Mouse (Mus musculus) forebrain, embryonic 11.5 days (tissue): Measurements from ENCODE around the gene Kdm5a. TPM values are rescaled to one million over a fixed set of nuclear protein-coding genes. Genes with fewer than 3 reads are reported as not detected.
A peak's percentile ranks its signal among the peaks of the same experiment; 100 is the strongest.

Experiments
- ATAC-seq: fragments of 200-750 bp; cut with Nextera tagmentation; replicated peaks from 2 replicates; pipeline ENCODE4 v1.8.0; 2017; ENCODE audit warnings: moderate TSS enrichment; ENCODE audit not compliant: low FRiP score
- DNase-seq: peaks from one replicate; pipeline ENCODE4 v3.0.0-alpha.2; 2017; ENCODE audit warnings: low spot score
- H3K27ac ChIP-seq: fragments of 300-500 bp; sonication (generic); 2 replicates; pipeline ENCODE4 v1.5.1; 2014; ENCODE audit warnings: low read depth, low read length
- H3K27me3 ChIP-seq: fragments of 300-500 bp; sonication (generic); 2 replicates; pipeline ENCODE4 v1.6.1; 2014; ENCODE audit warnings: mild to moderate bottlenecking, low read length, mixed read lengths; ENCODE audit not compliant: control insufficient read depth, insufficient read depth
- H3K36me3 ChIP-seq: fragments of 300-500 bp; sonication (generic); 2 replicates; pipeline ENCODE4 v1.6.1; 2014; ENCODE audit warnings: mild to moderate bottlenecking, low read length, moderate library complexity, mixed read lengths; ENCODE audit not compliant: control insufficient read depth, insufficient read depth
- H3K4me1 ChIP-seq: fragments of 300-500 bp; sonication (generic); replicated peaks from 2 replicates; pipeline ENCODE4 v1.6.1; 2014; ENCODE audit warnings: low read length, mixed read lengths; ENCODE audit not compliant: control insufficient read depth, insufficient read depth
- H3K4me2 ChIP-seq: fragments of 300-500 bp; sonication (generic); 2 replicates; pipeline ENCODE4 v1.6.1; 2014; ENCODE audit warnings: low read depth, mild to moderate bottlenecking, low read length, moderate library complexity, mixed read lengths; ENCODE audit not compliant: severe bottlenecking
- H3K4me3 ChIP-seq: fragments of 300-500 bp; sonication (generic); 2 replicates; pipeline ENCODE4 v1.5.1; 2014; ENCODE audit warnings: low read depth, low read length
- H3K9ac ChIP-seq: fragments of 300-500 bp; sonication (generic); 2 replicates; pipeline ENCODE4 v1.6.1; 2014; ENCODE audit warnings: low read length
- H3K9me3 ChIP-seq: fragments of 300-500 bp; sonication (generic); 2 replicates; pipeline ENCODE4 v1.6.1; 2016; ENCODE audit warnings: low read length, mixed read lengths; ENCODE audit not compliant: control insufficient read depth
- WGBS: fragments of 180-500 bp; shearing (Covaris S2); extraction: QIAGEN DNeasy Blood & Tissue Kit; methylation state at CpG from one replicate; pipeline ENCODE4 v1.1.7; 2014; 5-methylcytosine and 5-hydroxymethylcytosine counted together
- polyA plus RNA-seq: library from polyadenylated mRNA; unstranded; fragments of >200 nt; fragmentation: Nextera tagmentation; extraction: Ambion mirVana; gene quantifications from 2 replicates; pipeline ENCODE4 v1.2.1, GENCODE M21; 2014

The Kdm5a gene
- polyA plus RNA-seq, 1 experiment from 2014 or later, result 58.6 TPM

DNA sequence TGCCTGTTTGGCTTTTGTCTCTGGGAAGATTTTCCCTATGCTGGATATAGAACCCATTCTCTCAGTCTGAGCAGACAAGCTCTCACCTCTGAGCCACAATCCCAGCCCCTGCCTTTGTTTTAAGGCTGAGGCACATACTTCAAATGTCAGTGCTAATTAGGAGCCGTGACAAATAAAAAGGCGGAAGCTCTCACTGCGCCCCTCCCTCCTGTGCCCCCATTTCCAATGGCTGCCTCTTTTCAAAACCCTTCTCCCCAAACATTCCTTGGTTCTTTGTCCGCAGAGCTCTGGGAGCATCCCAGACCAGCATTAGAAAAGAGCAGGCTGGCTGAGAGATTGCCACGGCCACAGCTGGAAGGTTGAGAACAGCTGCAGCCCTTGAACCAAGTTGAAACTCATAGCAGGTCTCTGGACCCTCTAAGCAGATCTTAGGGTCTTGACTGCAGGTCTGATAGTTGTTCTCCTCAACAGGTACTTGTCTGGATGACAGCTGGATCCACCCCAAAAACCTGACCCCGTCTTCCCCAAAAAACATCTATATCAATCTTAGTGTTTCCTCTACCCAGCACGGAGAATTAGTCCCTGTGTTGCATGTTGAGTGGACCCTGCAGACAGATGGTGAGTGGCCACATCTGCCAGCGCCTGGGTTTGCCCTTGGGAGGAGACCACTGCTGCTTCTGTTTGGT is 108.7 kb downstream of the Kdm5a start:
- H3K36me3 ChIP-seq, result no peaks in the 10 kb centered on the region
- WGBS, result 19% methylated on average over 8 of the region's 8 CpGs
- H3K9me3 ChIP-seq, result no peaks in the 10 kb centered on the region
- peak overlapping the region; percentile 68 for H3K27ac ChIP-seq
- H3K27me3 ChIP-seq, result no peaks in the 10 kb centered on the region
- no peak for DNase-seq
- peaks cover 17% of the 10 kb centered on the region for H3K4me1 ChIP-seq
- peak; percentile 66 for ATAC-seq
- peak overlapping the region; percentile 12; the same call in 1 of the 2 replicates for H3K9ac ChIP-seq
- no peak overlapping the region for H3K4me3 ChIP-seq
- peak overlapping the region; percentile 28; the same call in 1 of the 2 replicates for H3K4me2 ChIP-seq

- peak overlapping the region; percentile 18; the same call in 1 of the 2 replicates for H3K27ac ChIP-seq
- ATAC-seq (peak; percentile 11; the same call in 1 of the 2 replicates), DNase-seq (no peak)
- 43% methylated on average over 5 of the region's 5 CpGs for WGBS
- no peaks in the 10 kb centered on the region for H3K27me3 ChIP-seq
- no peaks in the 10 kb centered on the region for H3K9me3 ChIP-seq
- H3K9ac ChIP-seq, result no peak overlapping the region; the same call in 1 of the 2 replicates
- H3K4me2 ChIP-seq, result no peak overlapping the region
- no peak overlapping the region for H3K4me3 ChIP-seq
- H3K4me1 ChIP-seq, result peaks cover 17% of the 10 kb centered on the region
- H3K36me3 ChIP-seq, result no peaks in the 10 kb centered on the region
These were observed 109.5 kb downstream of the Kdm5a start for GRCm38 (mm10) chr6:120473427-120473826.

GRCm38 (mm10) chr6:120475288-120475687 is 111.4 kb downstream of the Kdm5a start:
- no peak overlapping the region for H3K27ac ChIP-seq
- no peak overlapping the region for H3K4me3 ChIP-seq
- no peaks in the 10 kb centered on the region for H3K9me3 ChIP-seq
- H3K9ac ChIP-seq, result no peak overlapping the region
- DNase-seq (no peak), ATAC-seq (no peak)
- peaks cover 17% of the 10 kb centered on the region for H3K4me1 ChIP-seq
- no peaks in the 10 kb centered on the region for H3K36me3 ChIP-seq
- H3K27me3 ChIP-seq, result no peaks in the 10 kb centered on the region
- 85% methylated on average over 8 of the region's 8 CpGs for WGBS
- H3K4me2 ChIP-seq, result no peak overlapping the region

- no peaks in the 10 kb centered on the region for H3K4me1 ChIP-seq
- DNase-seq (no peak), ATAC-seq (no peak)
- peaks cover 3% of the 10 kb centered on the region; the same call in 1 of the 2 replicates for H3K36me3 ChIP-seq
- H3K4me2 ChIP-seq, result no peak overlapping the region
- H3K9ac ChIP-seq, result no peak overlapping the region
- no peak overlapping the region for H3K4me3 ChIP-seq
- no peaks in the 10 kb centered on the region for H3K27me3 ChIP-seq
- 79% methylated on average over 2 of the region's 2 CpGs for WGBS
- H3K9me3 ChIP-seq, result no peaks in the 10 kb centered on the region
- H3K27ac ChIP-seq, result no peak overlapping the region
These were observed 115.4 kb downstream of the Kdm5a start for GRCm38 (mm10) chr6:120479302-120479701.

DNA sequence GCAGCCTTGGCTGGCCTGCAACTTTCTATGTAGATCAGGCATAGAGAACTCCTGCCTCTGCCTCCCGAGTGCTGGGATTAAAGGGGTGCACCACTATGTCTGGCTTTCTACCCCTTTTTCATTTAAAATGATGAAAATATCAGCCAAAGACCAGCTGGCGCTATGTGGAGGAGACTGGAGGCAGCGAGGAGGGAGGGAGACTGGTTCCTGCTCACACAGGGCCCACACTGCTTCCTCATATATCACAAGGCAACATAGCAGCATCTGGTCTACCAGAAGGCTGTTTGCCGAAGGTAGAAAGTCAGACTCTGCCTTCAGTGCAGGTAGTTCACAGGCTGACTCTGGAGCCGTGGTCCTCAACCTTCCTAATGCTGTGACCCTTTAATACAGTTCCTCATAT is 116.4 kb downstream of the Kdm5a start:
- Histone ChIP-seq H3K4me1 (no peaks in the 10 kb centered on the region), H3K27me3 (no peaks in the 10 kb centered on the region), H3K4me3 (no peak overlapping the region), H3K36me3 (peaks cover 3% of the 10 kb centered on the region; the same call in 1 of the 2 replicates), H3K9me3 (no peaks in the 10 kb centered on the region), H3K4me2 (no peak overlapping the region), H3K27ac (no peak overlapping the region), H3K9ac (no peak overlapping the region)
- DNase-seq, result no peak
- ATAC-seq, result no peak
- 94% methylated on average over 5 of the region's 5 CpGs for WGBS

GRCm38 (mm10) chr6:120481538-120481937 is 117.6 kb downstream of the Kdm5a start:
- H3K27me3 ChIP-seq, result no peaks in the 10 kb centered on the region
- ATAC-seq (no peak), DNase-seq (no peak)
- H3K4me3 ChIP-seq, result no peak overlapping the region
- H3K27ac ChIP-seq, result no peak overlapping the region
- H3K9ac ChIP-seq, result no peak overlapping the region
- peaks cover 3% of the 10 kb centered on the region; the same call in 1 of the 2 replicates for H3K36me3 ChIP-seq
- no peaks in the 10 kb centered on the region for H3K4me1 ChIP-seq
- H3K9me3 ChIP-seq, result no peaks in the 10 kb centered on the region
- WGBS, result 89% methylated on average over 6 of the region's 6 CpGs
- H3K4me2 ChIP-seq, result no peak overlapping the region

DNA sequence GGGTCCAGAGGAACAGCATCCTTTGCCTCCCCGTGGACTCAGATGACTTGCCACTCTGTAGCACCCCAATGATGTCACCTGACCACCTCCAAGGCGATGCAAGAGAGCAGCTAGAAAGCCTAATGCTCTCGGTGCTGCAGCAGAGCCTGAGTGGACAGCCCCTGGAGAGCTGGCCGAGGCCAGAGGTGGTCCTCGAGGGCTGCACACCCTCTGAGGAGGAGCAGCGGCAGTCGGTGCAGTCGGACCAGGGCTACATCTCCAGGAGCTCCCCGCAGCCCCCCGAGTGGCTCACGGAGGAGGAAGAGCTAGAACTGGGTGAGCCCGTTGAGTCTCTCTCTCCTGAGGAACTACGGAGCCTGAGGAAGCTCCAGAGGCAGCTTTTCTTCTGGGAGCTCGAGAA is 118.1 kb downstream of the Kdm5a start:
- DNase-seq, result no peak
- H3K27ac ChIP-seq, result no peak overlapping the region
- peaks cover 3% of the 10 kb centered on the region; the same call in 1 of the 2 replicates for H3K36me3 ChIP-seq
- H3K4me1 ChIP-seq, result no peaks in the 10 kb centered on the region
- H3K4me3 ChIP-seq, result no peak overlapping the region
- no peak overlapping the region for H3K9ac ChIP-seq
- H3K9me3 ChIP-seq, result no peaks in the 10 kb centered on the region
- 94% methylated on average over 14 of the region's 14 CpGs for WGBS
- no peak for ATAC-seq
- no peaks in the 10 kb centered on the region for H3K27me3 ChIP-seq
- no peak overlapping the region for H3K4me2 ChIP-seq

DNA sequence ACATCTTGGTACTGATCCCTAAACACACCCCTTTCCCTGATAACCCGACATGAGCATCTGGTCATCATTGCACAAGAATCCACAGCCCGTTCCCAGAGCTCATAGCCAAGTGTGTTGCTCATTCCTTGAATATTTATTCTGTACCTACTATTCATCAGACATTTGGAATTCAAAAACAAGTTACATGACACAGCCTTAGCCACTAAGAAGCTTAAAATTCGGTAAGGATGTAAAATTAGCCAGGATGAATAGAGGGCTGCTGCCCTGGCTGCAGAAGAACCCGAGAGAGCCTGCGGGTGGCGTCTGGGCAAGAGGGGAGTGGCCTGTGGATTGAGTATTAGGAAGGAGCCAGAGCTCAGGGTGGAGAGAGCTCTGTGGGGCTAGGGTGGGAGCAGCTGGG is 118.8 kb downstream of the Kdm5a start:
- ATAC-seq (no peak), DNase-seq (no peak)
- H3K27ac ChIP-seq, result no peak overlapping the region
- 57% methylated on average over 6 of the region's 6 CpGs for WGBS
- H3K9ac ChIP-seq, result no peak overlapping the region
- H3K27me3 ChIP-seq, result no peaks in the 10 kb centered on the region
- peaks cover 3% of the 10 kb centered on the region; the same call in 1 of the 2 replicates for H3K36me3 ChIP-seq
- H3K9me3 ChIP-seq, result no peaks in the 10 kb centered on the region
- no peaks in the 10 kb centered on the region for H3K4me1 ChIP-seq
- no peak overlapping the region for H3K4me3 ChIP-seq
- no peak overlapping the region for H3K4me2 ChIP-seq

DNA sequence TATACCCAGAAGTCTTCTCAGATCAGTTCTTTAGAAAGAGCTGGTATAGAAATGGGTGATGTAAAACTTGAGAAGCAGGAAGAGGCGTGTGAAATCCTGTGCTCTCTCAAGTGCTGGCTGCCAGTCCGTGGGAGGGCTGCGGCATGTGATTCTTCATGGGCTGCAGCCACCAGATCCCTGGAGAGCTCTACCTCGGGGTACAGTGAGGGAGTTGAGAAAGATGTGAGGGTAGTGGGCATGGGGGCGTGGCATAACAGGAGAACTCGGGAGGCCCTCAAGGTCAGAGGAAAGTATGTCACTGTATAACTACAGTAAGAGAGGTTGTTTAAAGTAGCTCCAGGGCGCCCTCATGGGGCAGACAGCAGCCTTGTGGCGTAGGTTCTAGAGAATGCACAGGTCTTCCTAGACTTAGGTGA is 119.3 kb downstream of the Kdm5a start:
- DNase-seq (no peak), ATAC-seq (peak; percentile 36; the same call in 1 of the 2 replicates)
- 41% methylated on average over 8 of the region's 8 CpGs for WGBS
- H3K4me1 ChIP-seq, result no peaks in the 10 kb centered on the region
- H3K4me2 ChIP-seq, result no peak overlapping the region
- no peaks in the 10 kb centered on the region for H3K27me3 ChIP-seq
- H3K9ac ChIP-seq, result no peak overlapping the region
- no peaks in the 10 kb centered on the region for H3K9me3 ChIP-seq
- no peak overlapping the region for H3K4me3 ChIP-seq
- H3K36me3 ChIP-seq, result peaks cover 3% of the 10 kb centered on the region; the same call in 1 of the 2 replicates
- H3K27ac ChIP-seq, result no peak overlapping the region
